Mouse (Mus musculus): ENCODE data around the gene Frmd8. TPM values are rescaled to one million over a fixed set of nuclear protein-coding genes. Genes with fewer than 3 reads are reported as not detected.

Gene Frmd8
- polyA plus RNA-seq, 1 experiment from 2014 or later, result 19.0 TPM

GRCm38 (mm10) chr19:5881155-5881554 is 6.1 kb upstream of the Frmd8 start:
- Histone ChIP-seq H3K4me2 (replicated peaks) (no peak overlapping the region), H3K9ac (replicated peaks) (no peak overlapping the region), H3K27ac (no peak overlapping the region), H3K4me1 (replicated peaks) (no peaks in the 10 kb centered on the region), H3K27me3 (no peaks in the 10 kb centered on the region), H3K9me3 (no peaks in the 10 kb centered on the region), H3K4me3 (replicated peaks) (no peak overlapping the region), H3K36me3 (no peaks in the 10 kb centered on the region)
- WGBS, result 96% methylated on average over 6 of the region's 6 CpGs
- ATAC-seq, result no peak

- Histone ChIP-seq H3K36me3 (no peaks in the 10 kb centered on the region), H3K27ac (no peak overlapping the region), H3K27me3 (no peaks in the 10 kb centered on the region), H3K9ac (replicated peaks) (no peak overlapping the region), H3K9me3 (no peaks in the 10 kb centered on the region), H3K4me3 (replicated peaks) (no peak overlapping the region), H3K4me1 (replicated peaks) (peaks cover 5% of the 10 kb centered on the region), H3K4me2 (replicated peaks) (no peak overlapping the region)
- WGBS, result 95% methylated on average over 7 of the region's 7 CpGs
- ATAC-seq, result no peak
Observed at GRCm38 (mm10) chr19:5879735-5880134, 4.7 kb upstream of the Frmd8 start.

- Histone ChIP-seq H3K27me3 (no peaks in the 10 kb centered on the region), H3K4me2 (replicated peaks) (no peak overlapping the region), H3K4me3 (replicated peaks) (no peak overlapping the region), H3K36me3 (no peaks in the 10 kb centered on the region), H3K4me1 (replicated peaks) (peaks cover 13% of the 10 kb centered on the region), H3K9ac (replicated peaks) (0 out of 2 replicates have a peak overlapping the region, but pooled peaks have one; percentile 10), H3K27ac (no peak overlapping the region), H3K9me3 (no peaks in the 10 kb centered on the region)
- no peak for ATAC-seq
- WGBS, result 75% methylated on average over 3 of the region's 3 CpGs
Observed at GRCm38 (mm10) chr19:5878916-5879315, 3.8 kb upstream of the Frmd8 start.

- no peak overlapping the region for H3K27ac ChIP-seq
- H3K4me2 ChIP-seq (replicated peaks), result no peak overlapping the region
- no peaks in the 10 kb centered on the region for H3K36me3 ChIP-seq
- ATAC-seq, result no peak
- H3K9ac ChIP-seq (replicated peaks), result peak overlapping the region; percentile 10; the same call in 1 of the 2 replicates
- H3K9me3 ChIP-seq, result no peaks in the 10 kb centered on the region
- no peaks in the 10 kb centered on the region for H3K27me3 ChIP-seq
- H3K4me1 ChIP-seq (replicated peaks), result peaks cover 18% of the 10 kb centered on the region
- WGBS, result 83% methylated on average over 7 of the region's 7 CpGs
- no peak overlapping the region for H3K4me3 ChIP-seq (replicated peaks)
Observed at GRCm38 (mm10) chr19:5878362-5878722, 3.3 kb upstream of the Frmd8 start.

- H3K36me3 ChIP-seq, result peaks cover 3% of the 10 kb centered on the region; the same call in 1 of the 2 replicates
- H3K27me3 ChIP-seq, result no peaks in the 10 kb centered on the region
- H3K4me1 ChIP-seq (replicated peaks), result peaks cover 23% of the 10 kb centered on the region
- no peak within 1 kb of the TSS for H3K4me3 ChIP-seq (replicated peaks)
- ATAC-seq, result peak; percentile 53; the same call in 1 of the 2 replicates
- no peaks in the 10 kb centered on the region for H3K9me3 ChIP-seq
- WGBS, result 50% methylated on average over 15 of the region's 15 CpGs
- H3K4me2 ChIP-seq (replicated peaks), result no peak within 1 kb of the TSS
- no peak within 1 kb of the TSS for H3K27ac ChIP-seq
- H3K9ac ChIP-seq (replicated peaks), result peak within 1 kb of the TSS; percentile 25; the same call in 1 of the 2 replicates
Observed at GRCm38 (mm10) chr19:5877618-5878361, 2.7 kb upstream of the Frmd8 start, which contains the start of gene Slc25a45. Gene Slc25a45, plus strand, starts transcription at chr19:5877808.

GRCm38 (mm10) chr19:5874391-5874968 is 594 bp downstream of the Frmd8 start:
- Histone ChIP-seq H3K4me1 (replicated peaks) (peaks cover 37% of the 10 kb centered on the region), H3K27ac (no peak overlapping the region), H3K4me3 (replicated peaks) (peak overlapping the region; percentile 77), H3K36me3 (peaks cover 23% of the 10 kb centered on the region), H3K9ac (replicated peaks) (peak overlapping the region; percentile 88), H3K9me3 (no peaks in the 10 kb centered on the region), H3K27me3 (no peaks in the 10 kb centered on the region), H3K4me2 (replicated peaks) (peak overlapping the region; percentile 78)
- ATAC-seq, result no peak
- WGBS, result 8% methylated on average over 13 of the region's 13 CpGs

- H3K27me3 ChIP-seq, result no peaks in the 10 kb centered on the region
- peaks cover 36% of the 10 kb centered on the region for H3K36me3 ChIP-seq
- no peak overlapping the region for H3K4me3 ChIP-seq (replicated peaks)
- H3K27ac ChIP-seq, result no peak overlapping the region
- H3K4me1 ChIP-seq (replicated peaks), result peaks cover 37% of the 10 kb centered on the region
- no peak overlapping the region for H3K4me2 ChIP-seq (replicated peaks)
- H3K9ac ChIP-seq (replicated peaks), result no peak overlapping the region
- H3K9me3 ChIP-seq, result no peaks in the 10 kb centered on the region
- no peak for ATAC-seq
- WGBS, result 93% methylated on average over 19 of the region's 19 CpGs
Observed at GRCm38 (mm10) chr19:5872931-5873556, 2.0 kb downstream of the Frmd8 start.

GRCm38 (mm10) chr19:5872528-5872927 is 2.5 kb downstream of the Frmd8 start:
- H3K9ac ChIP-seq (replicated peaks), result no peak overlapping the region
- no peak overlapping the region for H3K4me3 ChIP-seq (replicated peaks)
- H3K27me3 ChIP-seq, result no peaks in the 10 kb centered on the region
- H3K4me2 ChIP-seq (replicated peaks), result no peak overlapping the region
- WGBS, result 91% methylated on average over 4 of the region's 4 CpGs
- H3K4me1 ChIP-seq (replicated peaks), result peaks cover 37% of the 10 kb centered on the region
- no peak for ATAC-seq
- no peak overlapping the region for H3K27ac ChIP-seq
- H3K9me3 ChIP-seq, result no peaks in the 10 kb centered on the region
- H3K36me3 ChIP-seq, result peaks cover 41% of the 10 kb centered on the region

- Histone ChIP-seq H3K27me3 (no peaks in the 10 kb centered on the region), H3K27ac (peak overlapping the region; percentile 35; the same call in 1 of the 2 replicates), H3K4me1 (replicated peaks) (peaks cover 37% of the 10 kb centered on the region), H3K36me3 (peaks cover 50% of the 10 kb centered on the region), H3K9me3 (no peaks in the 10 kb centered on the region), H3K4me2 (replicated peaks) (peak overlapping the region; percentile 14; the same call in 1 of the 2 replicates), H3K4me3 (replicated peaks) (no peak overlapping the region), H3K9ac (replicated peaks) (peak overlapping the region; percentile 32; the same call in 1 of the 2 replicates)
- 58% methylated on average over 6 of the region's 6 CpGs for WGBS
- no peak for ATAC-seq
Observed at GRCm38 (mm10) chr19:5871683-5872082, 3.4 kb downstream of the Frmd8 start.

GRCm38 (mm10) chr19:5871273-5871672 is 3.8 kb downstream of the Frmd8 start:
- WGBS, result 5% methylated on average over 7 of the region's 7 CpGs
- Histone ChIP-seq H3K9me3 (no peaks in the 10 kb centered on the region), H3K4me1 (replicated peaks) (peaks cover 37% of the 10 kb centered on the region), H3K27ac (peak overlapping the region; percentile 35; the same call in 1 of the 2 replicates), H3K27me3 (no peaks in the 10 kb centered on the region), H3K9ac (replicated peaks) (peak overlapping the region; percentile 32; the same call in 1 of the 2 replicates), H3K4me2 (replicated peaks) (peak overlapping the region; percentile 14; the same call in 1 of the 2 replicates), H3K36me3 (peaks cover 53% of the 10 kb centered on the region), H3K4me3 (replicated peaks) (no peak overlapping the region)
- peak; percentile 35 for ATAC-seq

- no peak overlapping the region for H3K27ac ChIP-seq
- no peak overlapping the region for H3K9ac ChIP-seq (replicated peaks)
- peaks cover 83% of the 10 kb centered on the region for H3K36me3 ChIP-seq
- H3K27me3 ChIP-seq, result no peaks in the 10 kb centered on the region
- no peaks in the 10 kb centered on the region for H3K9me3 ChIP-seq
- H3K4me2 ChIP-seq (replicated peaks), result no peak overlapping the region
- H3K4me3 ChIP-seq (replicated peaks), result no peak overlapping the region
- H3K4me1 ChIP-seq (replicated peaks), result peaks cover 17% of the 10 kb centered on the region
- ATAC-seq, result no peak
- WGBS, result 88% methylated on average over 6 of the region's 6 CpGs
Observed at GRCm38 (mm10) chr19:5868096-5868495, 7.0 kb downstream of the Frmd8 start.
